Mouse (Mus musculus) heart, postnatal 25 days (tissue): ENCODE results near the gene Macc1. TPM values are rescaled to one million over a fixed set of nuclear protein-coding genes. Genes with fewer than 3 reads are reported as not detected.

Experiments used
- DNase-seq: peaks from one replicate; pipeline ENCODE4 v3.0.0; 2022; ENCODE audit warnings: low spot score
- intact Hi-C: fragments of 180-260 bp; cut with DNase I; formaldehyde crosslinking; loops from one replicate; pipeline ENCODE4 v1.15.1; 2025
- total RNA-seq, 2 experiments: library from RNA; stranded (reverse); gene quantifications; 2 replicates each; pipeline ENCODE4 v1.2.3; 2021

Macc1 gene
- total RNA-seq, 2 experiments from 2014 or later, result not detected

GRCm38 (mm10) chr12:119467656-119468055 is 153.6 kb downstream of the Macc1 start:
- intact Hi-C loops, result no loop called here

GRCm38 (mm10) chr12:119470260-119470659 is 156.2 kb downstream of the Macc1 start:
- DNase-seq, result no peak
- intact Hi-C loops, result no loop called here

More at GRCm38 (mm10) chr12:119467656-119468055, 153.6 kb downstream of the Macc1 start:
- DNase-seq, result no peak

GRCm38 (mm10) chr12:119483296-119483695 is 169.2 kb downstream of the Macc1 start:
- intact Hi-C loops, result no loop called here
- no peak for DNase-seq

DNA sequence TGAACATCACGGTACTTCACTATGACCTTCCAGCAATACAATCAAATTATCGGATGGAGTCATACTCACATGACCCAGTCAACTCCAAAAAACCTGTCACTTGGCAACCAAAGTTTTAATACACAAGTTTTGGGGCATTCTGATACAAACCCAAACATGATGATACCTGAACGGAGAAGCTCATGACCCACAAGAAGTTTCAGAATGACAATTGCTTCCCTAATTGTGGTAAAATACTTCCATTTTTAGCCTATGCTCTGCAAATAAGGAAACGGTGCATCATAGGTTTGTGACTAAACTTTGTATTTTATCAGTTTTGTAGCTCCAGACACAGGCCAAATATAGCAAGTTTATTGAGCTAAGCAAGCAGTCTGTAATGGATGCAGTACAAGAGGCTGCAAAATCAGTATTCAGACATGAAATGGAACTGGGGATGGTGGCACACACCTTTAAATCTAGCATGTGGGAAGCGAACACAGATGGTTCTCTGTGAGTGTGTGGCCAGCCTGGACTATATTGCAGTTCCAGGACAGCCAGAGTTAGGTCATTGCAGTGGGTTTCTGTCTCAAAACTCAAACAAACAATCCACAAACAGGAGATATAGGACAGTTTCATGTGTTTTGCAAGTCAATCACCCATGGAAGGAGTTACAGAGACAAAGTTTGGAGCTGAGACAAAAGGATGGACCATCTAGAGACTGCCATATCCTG is 170.0 kb downstream of the Macc1 start:
- intact Hi-C loops, result no loop called here
- DNase-seq, result no peak

GRCm38 (mm10) chr12:119511145-119511544 is 197.1 kb downstream of the Macc1 start:
- intact Hi-C loops, result no loop called here
- DNase-seq, result no peak

Other genes starting within 250 kb of the Macc1 start
- gene Itgb8, start 75.5 kb upstream of the Macc1 start, total RNA-seq, result 1 to 10 TPM; 1.2 to 1.8 TPM